Mouse (Mus musculus) layer of hippocampus, adult 11-12 months (tissue): ENCODE data around the gene Spn.
"Not testable (repeated sequence)": the region's sequence is repeated elsewhere in the genome, so short reads cannot be mapped to it uniquely, and the experiment has no call there.

Source experiments
- DNase-seq: peaks from one replicate; pipeline ENCODE4 v3.0.0; 2022; ENCODE audit warnings: low spot score

Gene Spn

DNA sequence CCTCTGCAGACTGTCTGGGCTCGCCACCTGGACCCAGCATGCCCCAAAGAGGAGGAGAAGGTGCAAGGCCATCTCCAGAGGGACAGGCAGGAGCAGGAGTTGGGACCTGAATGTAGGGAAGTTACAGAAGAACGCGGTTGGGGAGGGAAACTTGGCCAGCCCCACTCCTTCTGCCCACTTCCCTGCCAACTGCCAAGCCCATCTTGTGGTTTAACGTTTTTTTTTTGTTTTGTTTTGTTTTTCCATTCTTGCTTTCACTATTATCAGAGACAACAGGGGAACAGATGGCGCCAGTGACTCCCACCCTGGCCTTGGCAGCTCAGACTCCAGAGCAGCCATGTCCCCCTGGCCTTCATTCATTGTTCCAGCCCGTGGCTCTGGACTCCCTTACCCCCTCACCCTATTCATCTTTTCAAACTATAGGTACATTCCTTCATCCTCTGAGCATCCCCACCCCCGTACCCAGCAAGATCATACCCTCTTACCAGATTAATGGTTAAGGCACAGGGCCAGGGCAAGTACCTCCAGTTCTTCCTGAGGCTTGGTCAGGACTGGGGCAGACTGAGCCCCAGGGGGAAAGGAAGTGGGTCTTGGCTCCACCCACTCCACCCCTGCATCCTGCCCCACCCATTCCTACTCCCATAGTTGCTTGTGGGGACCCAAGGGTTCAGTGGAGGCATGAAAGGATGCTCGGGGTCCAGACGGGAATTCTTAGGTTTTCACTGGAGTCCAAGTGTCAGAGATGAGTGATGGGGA lies at the start of gene Spn:
Spn (minus strand) TSS at position 562 of the 756 bp plus-strand sequence.
- no peak for DNase-seq

DNA sequence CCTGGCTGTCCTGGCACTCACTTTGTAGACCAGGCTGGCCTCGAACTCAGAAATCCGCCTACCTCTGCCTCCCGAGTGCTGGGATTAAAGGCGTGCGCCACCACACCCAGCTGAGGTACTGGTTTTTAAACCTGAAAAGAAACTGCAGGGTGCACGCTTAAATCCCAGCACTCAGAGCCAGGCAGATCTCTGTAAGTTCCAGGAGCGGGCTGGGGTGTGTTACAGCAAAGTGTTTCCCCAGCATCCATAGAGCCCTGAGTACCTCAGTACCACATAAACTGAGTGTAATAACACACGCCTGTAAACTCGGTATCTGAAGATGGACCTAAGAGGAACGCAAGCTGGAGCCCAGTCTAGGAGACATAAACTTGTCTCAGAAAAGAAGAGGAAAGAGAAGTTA lies 49.7 kb upstream of the Spn start:
- no peak for DNase-seq

DNA sequence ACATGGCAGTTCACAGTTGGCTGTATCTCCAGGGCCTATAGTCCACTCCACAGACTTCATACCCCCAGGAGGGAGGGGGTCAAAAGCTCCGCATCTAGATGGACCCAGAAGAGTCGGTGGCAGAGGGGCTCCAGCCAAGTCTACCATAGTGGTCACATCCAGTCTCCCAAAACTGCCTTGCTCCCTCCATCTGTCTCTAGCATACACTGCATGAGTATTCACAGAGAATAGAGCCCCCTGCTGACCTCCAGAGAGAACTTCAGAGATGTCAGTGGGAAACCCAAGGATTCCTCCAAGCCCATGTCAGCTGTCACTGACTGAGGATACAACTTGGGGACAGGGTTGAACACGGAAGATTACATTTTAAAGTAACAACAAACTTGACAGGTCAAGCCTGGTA lies 48.0 kb upstream of the Spn start:
- no peak for DNase-seq

DNA sequence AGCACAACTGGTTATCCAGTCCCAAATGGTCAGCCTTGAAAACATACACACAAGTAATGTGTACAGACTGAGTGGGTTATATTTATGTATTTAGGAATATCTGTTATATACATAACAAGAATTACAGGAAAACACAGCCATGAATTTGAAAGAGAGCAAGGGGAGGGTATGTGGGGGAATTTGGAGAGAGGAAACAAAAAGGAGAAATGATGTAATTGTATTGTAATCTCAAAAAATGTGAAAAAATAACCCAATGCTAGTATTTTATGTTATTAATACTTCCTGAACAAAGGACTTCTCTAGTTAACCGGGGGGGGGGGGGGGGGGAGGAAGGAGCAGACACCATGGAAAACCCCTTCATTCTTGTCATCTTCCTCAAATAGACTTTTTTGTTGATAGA lies 47.1 kb upstream of the Spn start:
- DNase-seq = no peak

DNA sequence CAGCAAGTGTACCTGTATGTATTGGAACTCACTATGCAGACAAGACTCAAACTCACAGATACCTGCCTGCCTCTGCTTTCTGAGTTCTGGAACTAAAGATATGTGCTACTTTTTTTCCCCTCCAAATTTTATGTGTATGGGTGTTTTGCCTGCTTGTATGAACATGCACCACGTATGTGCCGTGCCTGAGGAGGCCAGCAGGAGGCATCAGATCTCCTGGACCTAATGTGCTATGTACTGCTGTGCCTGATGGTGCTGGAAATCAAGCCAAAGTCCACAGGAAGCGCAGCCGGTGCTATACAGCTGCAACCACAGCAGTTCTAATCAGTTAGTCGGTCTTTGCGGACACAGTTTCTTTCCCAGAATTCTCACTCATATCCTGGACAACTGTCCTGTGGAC lies 46.2 kb upstream of the Spn start:
- no peak for DNase-seq

DNA sequence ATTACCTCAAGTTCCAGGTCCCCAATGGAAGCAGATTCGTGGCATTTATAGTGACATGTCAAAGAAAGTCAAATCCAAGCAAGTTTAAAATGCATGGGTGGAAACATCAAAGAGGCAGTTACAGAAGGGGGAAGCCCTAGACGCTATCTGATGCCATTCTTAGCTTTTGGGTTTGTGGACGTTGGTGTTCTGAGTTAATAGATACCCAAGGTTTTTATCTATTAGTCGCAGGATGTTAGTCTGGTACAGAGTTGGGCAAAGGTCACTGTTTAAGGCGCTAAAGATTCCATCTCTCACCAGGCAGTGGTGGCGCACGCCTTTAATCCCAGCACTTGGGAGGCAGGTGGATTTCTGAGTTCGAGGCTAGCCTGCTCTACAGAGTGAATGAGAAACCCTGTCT lies 45.7 kb upstream of the Spn start:
- no peak for DNase-seq

DNA sequence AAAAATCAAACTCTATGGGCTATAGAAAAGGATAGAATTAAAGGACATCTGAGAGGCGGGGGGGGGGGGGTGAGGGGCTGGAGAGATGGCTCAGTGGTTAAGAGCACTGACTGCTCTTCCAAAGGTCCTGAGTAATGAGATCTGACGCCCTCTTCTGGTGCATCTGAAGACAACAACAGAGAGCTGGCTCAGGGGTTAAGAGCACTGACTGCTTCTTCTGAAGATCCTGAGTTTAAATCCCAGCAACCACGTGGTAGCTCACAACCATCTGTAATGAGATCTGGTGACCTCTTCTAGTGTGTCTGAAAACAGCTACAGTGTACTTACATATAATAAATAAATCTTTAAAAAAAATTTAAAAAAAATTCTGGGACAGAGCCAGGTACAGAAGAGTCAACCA lies 44.1 kb upstream of the Spn start:
- not testable (repeated sequence) for DNase-seq

DNA sequence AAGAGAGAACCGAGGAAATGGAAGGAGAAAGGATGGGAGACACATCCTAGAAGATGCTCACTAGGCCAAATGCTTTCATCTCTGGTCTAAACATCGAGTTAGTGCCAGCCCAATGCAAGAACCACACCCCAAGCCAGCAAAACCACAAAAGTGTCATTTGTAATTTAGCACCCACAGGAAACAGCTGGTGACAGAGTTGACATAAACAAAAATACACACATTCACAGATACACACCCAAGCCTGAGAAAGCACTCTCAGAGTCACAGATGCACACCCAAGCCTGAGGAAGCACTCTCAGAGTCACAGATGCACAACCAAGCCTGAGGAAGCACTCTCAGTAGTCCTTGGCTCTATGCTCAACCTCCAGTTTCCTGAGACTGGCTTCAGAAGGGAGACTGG lies 43.2 kb upstream of the Spn start:
- no peak for DNase-seq

DNA sequence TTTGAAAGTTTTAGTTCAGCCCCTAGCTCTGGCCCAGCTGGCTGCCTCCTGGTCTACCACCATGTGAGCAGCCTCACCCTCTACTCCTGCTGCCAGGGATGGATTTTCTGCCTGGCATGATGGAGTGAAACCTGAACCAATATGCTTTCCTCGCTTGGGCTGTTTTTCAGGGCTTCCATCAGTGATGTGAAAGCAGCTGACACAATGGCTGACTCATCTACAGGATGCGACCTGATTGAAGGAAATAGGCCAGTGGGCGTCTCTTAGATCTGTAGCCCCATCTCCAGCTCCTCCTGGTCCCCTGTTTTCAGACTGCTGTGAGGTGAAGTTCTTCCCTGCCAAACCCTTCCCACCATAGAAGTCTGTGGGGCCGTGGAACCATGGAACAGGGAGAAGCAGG lies 39.3 kb upstream of the Spn start:
- DNase-seq = no peak

DNA sequence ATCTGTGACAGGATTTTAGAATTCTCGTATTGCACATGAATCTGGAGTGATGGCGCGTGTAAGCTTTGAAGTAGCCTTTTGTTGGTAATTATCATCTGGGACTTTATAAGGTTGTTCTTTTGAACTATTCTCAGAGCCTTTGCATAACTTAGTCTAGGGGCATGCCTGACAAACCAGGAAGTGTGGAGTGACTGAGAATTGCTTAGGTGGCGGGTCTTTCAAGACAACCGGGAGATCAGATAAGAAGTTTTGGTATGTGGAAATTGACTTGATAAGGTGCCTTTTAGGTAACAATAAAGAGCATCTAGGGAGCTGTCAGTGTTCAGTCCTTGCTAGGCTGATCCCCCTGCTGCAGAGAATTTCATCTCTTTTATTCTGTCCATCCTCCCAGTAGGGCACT lies 28.9 kb upstream of the Spn start:
- no peak for DNase-seq

DNA sequence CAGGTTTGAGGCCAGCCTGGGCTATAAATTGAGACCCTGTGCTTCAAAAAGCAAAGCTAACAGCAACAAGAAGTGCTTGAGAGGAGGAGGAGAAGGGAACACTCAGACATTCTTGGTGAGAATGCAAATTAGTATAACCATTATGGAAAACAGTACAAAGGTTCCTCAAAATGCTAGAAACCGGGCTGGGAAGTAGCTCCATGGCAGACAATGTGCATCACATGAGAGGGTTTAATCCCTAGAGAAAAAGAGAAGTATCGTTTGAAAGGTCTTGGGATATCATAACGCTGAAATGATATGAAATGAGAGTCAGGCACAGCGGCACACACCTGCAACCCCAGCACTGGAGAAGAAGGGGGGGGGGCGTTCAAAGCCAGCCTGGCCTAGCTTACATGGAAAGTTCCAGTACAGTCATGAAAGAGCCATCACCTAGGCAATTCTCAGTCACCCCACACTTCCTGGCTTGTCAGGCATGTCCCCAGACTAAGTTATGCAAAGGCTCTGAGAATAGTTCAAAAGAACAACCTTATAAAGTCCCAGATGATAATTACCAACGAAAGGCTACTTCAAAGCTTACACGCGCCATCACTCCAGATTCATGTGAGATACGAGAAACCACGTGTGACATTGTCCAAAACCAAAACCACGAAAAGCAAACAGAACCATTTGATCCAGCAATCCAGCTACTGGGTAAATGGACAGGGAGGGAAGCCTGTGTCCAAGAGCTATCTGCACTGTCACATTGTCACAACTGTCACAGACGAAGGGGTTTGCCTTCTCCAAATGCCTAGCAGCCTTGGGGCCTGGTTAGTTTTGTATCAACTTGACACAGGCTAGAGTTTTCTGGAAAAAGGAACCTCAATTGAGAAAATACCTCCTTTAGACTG lies 28.2 kb upstream of the Spn start:
- no peak for DNase-seq

DNA sequence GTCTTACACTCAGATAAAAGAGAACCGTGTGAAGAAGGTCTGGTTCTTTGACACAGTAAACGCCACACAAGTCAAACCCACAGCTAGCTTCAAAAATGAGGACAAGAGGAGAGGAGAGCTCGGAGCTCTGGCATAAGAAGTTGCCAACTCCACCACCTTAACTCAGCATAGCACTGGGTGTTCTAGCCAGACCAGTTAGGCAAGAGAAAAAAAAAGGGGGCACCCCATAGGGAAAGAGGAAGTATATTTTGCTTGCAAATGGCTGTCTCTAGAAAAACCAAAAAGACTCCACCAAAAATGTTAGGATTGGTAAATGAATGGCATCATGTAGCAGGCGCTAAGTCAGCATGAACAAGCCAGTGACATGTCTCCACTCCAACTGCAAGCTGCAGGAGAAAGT lies 26.4 kb upstream of the Spn start:
- no peak for DNase-seq

DNA sequence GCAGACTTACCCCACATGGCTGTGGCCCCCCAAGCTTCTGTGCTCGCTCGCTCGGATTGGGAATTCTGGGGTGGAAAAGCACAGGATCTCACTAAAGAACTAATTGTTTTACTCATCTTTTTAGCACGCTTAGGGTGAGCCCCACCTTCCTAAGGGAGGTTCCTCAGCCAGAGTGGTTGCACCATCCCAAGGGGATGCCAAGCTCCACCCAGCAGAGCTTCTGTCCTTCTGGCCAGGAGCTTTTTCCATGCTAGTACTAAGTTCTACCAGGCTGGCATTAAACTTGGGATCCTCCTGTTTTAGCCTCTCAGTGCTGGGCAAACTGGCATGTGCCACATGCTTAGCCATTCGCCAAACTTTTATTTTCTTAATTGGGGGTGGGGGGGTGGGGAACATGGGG lies 24.9 kb upstream of the Spn start:
- no peak for DNase-seq

DNA sequence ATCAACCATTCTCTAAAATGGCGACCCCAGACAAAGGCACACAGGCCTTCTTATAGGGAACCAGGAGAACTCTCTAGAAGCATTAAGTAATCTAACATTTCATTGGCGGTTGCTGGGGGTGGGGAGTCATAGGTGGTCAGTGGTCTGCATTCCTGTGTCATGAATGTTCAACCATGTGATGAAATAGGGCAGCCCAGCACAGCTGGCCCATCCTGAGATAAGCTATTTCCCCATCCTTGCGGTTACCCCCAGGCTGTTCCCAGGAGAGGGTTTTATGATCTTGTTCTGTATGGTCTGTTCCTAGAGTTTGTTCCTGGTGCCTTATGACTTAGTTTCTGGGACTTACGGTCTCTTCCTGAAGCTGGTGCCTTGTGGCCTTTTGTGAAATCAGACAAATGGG lies 19.9 kb upstream of the Spn start:
- no peak for DNase-seq

DNA sequence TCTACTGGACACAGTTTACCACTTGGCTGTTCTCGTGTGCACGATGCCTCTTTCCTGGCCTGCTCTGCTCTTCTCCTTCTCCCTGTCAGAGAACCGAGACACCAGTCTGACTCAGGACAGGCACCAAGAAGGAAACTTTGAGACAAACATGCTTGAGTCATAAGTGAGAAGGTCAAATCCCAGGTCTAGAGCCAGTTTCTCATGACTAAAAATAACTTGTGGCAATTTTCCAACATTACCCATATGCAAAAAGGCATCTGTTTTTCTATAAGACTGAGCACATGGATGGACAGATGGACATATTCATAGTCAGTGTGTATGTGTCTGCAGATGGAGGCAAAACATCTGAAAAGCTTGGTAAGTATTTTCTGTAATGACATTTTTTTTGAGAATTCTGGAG lies 15.9 kb upstream of the Spn start:
- DNase-seq = no peak

DNA sequence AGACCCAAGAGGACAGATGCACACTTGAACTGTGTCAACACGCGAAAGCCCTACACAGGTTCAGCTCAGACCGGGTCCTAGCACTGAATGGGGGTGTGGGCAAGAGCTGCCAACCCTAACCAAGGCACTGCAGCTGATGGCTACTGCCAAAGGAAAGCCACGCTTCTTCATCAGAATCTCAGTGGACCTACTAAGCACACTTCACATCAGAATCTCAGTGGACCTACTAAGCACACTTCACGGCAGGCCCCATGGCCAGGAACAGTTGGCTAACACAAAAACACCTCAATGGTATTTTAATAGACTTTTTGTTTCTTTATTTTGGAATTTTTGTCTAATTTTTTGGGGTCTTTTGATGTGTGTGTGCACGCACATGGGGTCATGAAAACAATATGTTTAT lies 14.8 kb upstream of the Spn start:
- DNase-seq = no peak

DNA sequence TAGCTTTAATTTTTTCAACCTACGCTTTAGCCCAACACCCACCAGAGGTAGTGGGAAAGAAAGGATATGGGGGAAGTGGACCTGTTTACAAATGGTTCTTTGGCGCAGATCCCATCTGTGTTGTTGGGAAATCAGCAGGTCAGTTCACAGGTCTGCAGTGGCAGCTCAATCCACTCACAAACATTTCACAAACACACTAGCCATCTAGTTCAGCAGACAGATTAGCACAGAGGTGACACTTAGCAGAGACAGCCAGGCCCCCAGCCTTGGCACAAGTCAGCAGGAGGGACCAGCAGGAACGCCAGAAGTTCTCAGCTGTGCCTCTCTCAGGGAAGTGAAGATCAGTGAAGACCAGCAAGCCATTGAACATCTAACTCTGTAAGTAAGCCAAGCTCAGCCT lies 10.3 kb upstream of the Spn start:
- no peak for DNase-seq

DNA sequence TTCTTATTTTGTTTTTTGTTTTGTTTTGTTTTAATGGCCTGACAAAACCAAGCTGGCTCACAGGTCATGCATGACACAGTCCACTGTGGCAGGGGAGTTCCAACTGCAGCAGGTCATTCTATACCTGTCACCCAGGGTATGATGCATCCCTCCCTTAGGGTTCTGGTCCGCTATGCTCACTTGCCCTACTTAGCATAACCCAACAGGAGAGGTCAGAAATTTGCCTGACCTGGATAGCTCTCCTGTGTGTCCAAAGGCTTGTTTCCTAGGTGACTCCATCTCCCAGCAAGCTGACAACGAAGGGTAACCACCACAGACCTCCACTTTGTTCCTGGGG lies 8.6 kb upstream of the Spn start:
- DNase-seq = no peak

DNA sequence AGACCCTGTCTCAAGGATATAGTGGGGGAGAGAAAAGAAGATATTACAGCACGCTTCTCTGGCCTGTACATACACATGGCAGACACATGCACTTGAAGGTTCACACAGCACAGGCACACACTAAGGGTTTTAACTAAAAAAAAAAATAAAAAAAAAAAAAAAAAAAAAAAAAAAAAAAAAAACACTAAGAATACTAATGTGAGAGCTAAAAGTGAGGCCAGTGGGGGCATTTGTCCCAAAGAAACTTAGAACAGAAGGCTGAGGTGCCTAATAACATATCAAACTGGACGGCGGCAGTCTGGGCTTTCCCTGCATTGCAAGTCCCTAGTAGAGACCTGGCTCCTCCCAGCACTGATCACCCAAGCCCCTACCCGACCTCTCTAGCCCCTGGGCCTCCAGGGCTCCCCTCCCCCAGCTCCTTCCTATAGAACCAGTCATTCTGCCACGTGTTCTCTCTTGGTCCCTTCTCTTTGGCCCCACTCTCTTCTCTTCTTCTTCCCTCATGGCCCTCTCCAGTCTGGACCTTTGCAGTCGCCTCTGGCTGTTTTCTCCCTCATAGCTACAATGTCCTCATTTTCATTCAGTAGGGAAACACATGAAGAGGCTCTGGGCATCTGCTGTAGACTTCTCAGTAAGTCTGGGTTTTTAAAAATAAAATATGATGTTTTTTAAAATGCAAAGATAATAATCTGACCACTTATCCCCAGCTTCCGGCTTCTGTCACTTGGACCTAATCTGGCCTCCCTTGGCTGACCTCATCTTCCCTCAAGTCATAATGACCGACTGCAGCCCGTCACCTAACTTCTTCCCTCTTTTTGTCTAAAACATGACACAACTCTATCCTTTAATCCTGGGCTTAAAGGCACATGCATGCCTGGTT lies 8.0 kb upstream of the Spn start:
- no peak for DNase-seq

DNA sequence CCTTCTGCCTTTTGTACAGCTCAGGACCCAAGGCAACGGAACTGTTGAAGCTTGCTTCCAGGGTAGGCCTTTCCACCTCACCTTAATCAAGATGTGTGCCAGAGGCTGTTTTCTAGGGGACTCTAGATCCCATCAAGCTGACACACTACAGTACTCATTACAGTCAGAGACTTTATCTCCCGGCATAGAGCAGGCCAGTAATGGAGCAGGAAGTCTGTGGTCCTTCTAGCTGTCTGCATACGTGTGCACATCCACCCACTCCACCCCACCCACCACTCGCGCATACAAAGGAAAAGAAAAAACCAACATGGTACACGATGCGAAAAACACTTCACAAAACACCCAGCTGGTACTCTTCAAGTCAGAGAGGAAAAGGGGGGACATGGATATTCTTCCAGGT lies 6.8 kb upstream of the Spn start:
- DNase-seq = no peak

DNA sequence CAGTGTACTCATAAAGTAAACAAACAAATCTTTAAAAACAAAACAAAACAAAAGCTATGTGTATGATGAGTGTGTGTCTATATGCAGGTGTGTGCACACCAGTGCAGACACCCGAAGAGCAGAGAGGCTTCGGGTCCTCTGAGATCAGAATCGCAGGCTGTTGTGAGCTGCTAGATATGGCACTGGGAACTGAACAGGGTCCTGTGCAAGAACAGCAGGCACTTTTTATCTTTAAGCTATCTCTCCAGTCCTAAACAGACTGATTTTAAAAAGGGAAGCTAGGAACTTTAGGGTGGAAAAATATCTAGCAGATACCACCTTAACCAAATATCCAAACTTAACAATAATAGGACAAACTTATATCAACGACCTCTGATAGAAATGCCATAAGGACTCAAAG lies 5.0 kb upstream of the Spn start:
- DNase-seq = no peak

DNA sequence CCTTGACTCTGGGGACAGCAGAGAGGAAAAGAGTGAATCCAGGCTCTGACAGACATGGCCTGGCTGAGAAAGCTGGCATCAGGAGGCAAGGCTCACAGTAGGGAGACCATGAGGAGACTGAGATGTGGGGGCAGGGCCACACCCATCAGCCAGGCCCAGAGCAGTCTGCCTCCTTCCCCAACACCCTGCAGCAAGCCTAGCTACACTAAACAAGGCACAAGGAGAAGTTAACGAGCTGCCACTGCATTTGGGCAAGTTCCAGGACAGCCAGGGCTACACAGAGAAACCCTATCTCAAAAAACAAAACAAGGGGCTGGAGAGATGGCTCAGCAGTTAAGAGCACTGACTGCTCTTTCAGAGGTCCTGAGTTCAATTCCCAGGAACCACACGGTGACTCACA lies 4.6 kb upstream of the Spn start:
- DNase-seq = no peak
